Comparison of ENCODE assay signal across 8 mouse cellular contexts in the genomic region with DNA sequence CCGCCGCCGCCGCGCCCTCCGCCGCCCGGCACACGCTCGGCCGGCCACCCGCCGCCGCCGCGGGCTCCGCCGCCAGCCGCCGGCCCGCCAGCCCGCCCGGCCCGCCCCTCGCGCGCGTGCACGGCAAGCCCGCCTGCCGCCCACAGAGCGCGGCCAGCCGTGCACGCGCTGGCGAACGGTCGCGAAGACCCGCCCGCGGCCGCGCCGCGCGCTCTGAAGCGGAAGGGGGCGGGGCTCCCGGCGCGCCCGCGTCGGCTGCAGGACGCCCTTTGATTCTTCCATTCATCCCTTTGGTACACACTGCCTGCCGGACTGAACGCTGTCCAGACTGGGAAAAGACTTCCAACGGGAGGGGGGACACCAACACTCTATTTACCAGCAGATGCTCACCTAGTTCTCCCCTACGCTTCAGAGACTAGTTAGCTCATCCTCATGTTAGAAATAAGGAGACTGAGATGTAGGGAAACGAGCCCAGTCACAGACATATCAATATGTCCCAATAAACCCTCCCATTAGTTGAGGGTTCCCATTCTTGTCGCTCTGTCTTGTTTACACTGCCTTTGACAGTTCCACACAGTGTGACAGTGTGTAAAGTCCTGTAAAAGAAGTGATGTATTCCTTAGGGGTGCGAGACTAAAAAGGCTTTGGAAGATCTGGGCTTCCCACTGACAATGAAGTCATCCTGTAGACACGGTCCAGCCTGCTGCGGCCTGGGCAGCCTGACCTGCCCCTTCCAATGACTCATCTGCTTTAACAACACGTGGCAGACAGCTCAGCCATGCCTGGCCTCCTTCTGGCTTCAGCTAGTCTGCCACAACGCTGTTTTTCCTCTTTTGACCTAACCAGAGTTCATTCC. TPM values are rescaled to one million over a fixed set of nuclear protein-coding genes. Genes with fewer than 3 reads are reported as not detected.
A peak's percentile ranks its signal among the peaks of the same experiment; 100 is the strongest.
DNase-seq lines count a peak whose midpoint lies in the region; ATAC-seq and TF ChIP-seq lines count a peak whose summit lies in the region.

Gene Mast2 (minus strand): TSS at position 58 of the 856 bp plus-strand sequence.

- H3K27ac ChIP-seq in embryonic facial prominence, embryonic 14.5 days (replicated peaks; ENCODE audit: low read depth, low read length), result peak within 1 kb of the TSS; percentile 81
- peak within 1 kb of the TSS; percentile 83 for H3K27ac ChIP-seq in limb, embryonic 14.5 days (replicated peaks; ENCODE audit: low read depth, low read length)
- peak within 1 kb of the TSS; percentile 90 for H3K27ac ChIP-seq in midbrain, postnatal 0 days (ENCODE audit: low read depth, low read length)

- H3K4me2 ChIP-seq in embryonic facial prominence, embryonic 14.5 days (ENCODE audit: low read depth, low read length), result peak within 1 kb of the TSS; percentile 65
- peak within 1 kb of the TSS; percentile 69 for H3K4me2 ChIP-seq in limb, embryonic 14.5 days (replicated peaks; ENCODE audit: low read depth, low read length, severe bottlenecking)
- peak within 1 kb of the TSS; percentile 62 for H3K4me2 ChIP-seq in midbrain, postnatal 0 days (ENCODE audit: low read depth, low read length, poor library complexity, severe bottlenecking)

- no peaks in the 10 kb centered on the region for H3K27me3 ChIP-seq in embryonic facial prominence, embryonic 14.5 days (replicated peaks; ENCODE audit: control insufficient read depth, insufficient read depth, low read length)
- no peaks in the 10 kb centered on the region for H3K27me3 ChIP-seq in limb, embryonic 14.5 days (ENCODE audit: control insufficient read depth, insufficient read depth, low read length)
- H3K27me3 ChIP-seq in midbrain, postnatal 0 days (ENCODE audit: insufficient read depth, low read length), result no peaks in the 10 kb centered on the region

- H3K9ac ChIP-seq in embryonic facial prominence, embryonic 14.5 days (ENCODE audit: low read depth, low read length), result peak within 1 kb of the TSS; percentile 94
- peak within 1 kb of the TSS; percentile 91 for H3K9ac ChIP-seq in limb, embryonic 14.5 days (ENCODE audit: low read depth, low read length, severe bottlenecking)
- peak within 1 kb of the TSS; percentile 92 for H3K9ac ChIP-seq in midbrain, postnatal 0 days (replicated peaks; ENCODE audit: low read length, poor library complexity, severe bottlenecking)

- H3K36me3 ChIP-seq in embryonic facial prominence, embryonic 14.5 days (ENCODE audit: control insufficient read depth, insufficient read depth, low read length), result no peaks in the 10 kb centered on the region
- H3K36me3 ChIP-seq in limb, embryonic 14.5 days (ENCODE audit: control insufficient read depth, insufficient read depth, low read length), result no peaks in the 10 kb centered on the region
- H3K36me3 ChIP-seq in midbrain, postnatal 0 days (ENCODE audit: insufficient read depth, low read length), result no peaks in the 10 kb centered on the region

- 0 out of 2 replicates have a peak, but pooled peaks cover 10% of the 10 kb centered on the region for H3K4me1 ChIP-seq in embryonic facial prominence, embryonic 14.5 days (ENCODE audit: control insufficient read depth, insufficient read depth, low read length)
- peaks cover 10% of the 10 kb centered on the region for H3K4me1 ChIP-seq in limb, embryonic 14.5 days (ENCODE audit: control insufficient read depth, insufficient read depth, low read length)
- H3K4me1 ChIP-seq in midbrain, postnatal 0 days (ENCODE audit: insufficient read depth, low read length), result 0 out of 2 replicates have a peak, but pooled peaks cover 6% of the 10 kb centered on the region

- WGBS in embryonic facial prominence, embryonic 14.5 days, result 5% methylated on average over 17 of the region's 68 CpGs
- WGBS in limb, embryonic 14.5 days, result 4% methylated on average over 44 of the region's 68 CpGs
- WGBS in midbrain, postnatal 0 days, result under 1% methylated on average over 38 of the region's 68 CpGs

- H3K4me3 ChIP-seq in embryonic facial prominence, embryonic 14.5 days (ENCODE audit: low read depth, low read length), result peak within 1 kb of the TSS; percentile 94
- peak within 1 kb of the TSS; percentile 95 for H3K4me3 ChIP-seq in limb, embryonic 14.5 days (replicated peaks; ENCODE audit: low read length)
- H3K4me3 ChIP-seq in midbrain, postnatal 0 days (ENCODE audit: low read depth, low read length), result peak within 1 kb of the TSS; percentile 96

- TF ChIP-seq CTCF in midbrain, postnatal 0 days (IDR thresholded peaks at IDR 0.05), result no peak

- 0 out of 2 replicates have a peak, but pooled peaks cover 4% of the 10 kb centered on the region for H3K9me3 ChIP-seq in embryonic facial prominence, embryonic 14.5 days (ENCODE audit: control insufficient read depth, low read length)
- H3K9me3 ChIP-seq in limb, embryonic 14.5 days (ENCODE audit: control insufficient read depth, low read length), result no peaks in the 10 kb centered on the region
- H3K9me3 ChIP-seq in midbrain, postnatal 0 days (ENCODE audit: low read length), result no peaks in the 10 kb centered on the region

- ATAC-seq in embryonic facial prominence, embryonic 14.5 days (ENCODE audit: low read depth), result peak; percentile 91
- ATAC-seq in limb, embryonic 14.5 days (ENCODE audit: low FRiP score, low read depth), result peak; percentile 93
- peak; percentile 91 for ATAC-seq in midbrain, postnatal 0 days (ENCODE audit: low FRiP score)

- DNase-seq in 3T3-L1 (ENCODE audit: low read depth, low spot score), result peak; percentile 95
- DNase-seq in adrenal gland, postnatal 4 days (ENCODE audit: low spot score in 2 of 2), result peak; percentile 55 to 65
- peak; percentile 93 for DNase-seq in embryonic facial prominence, embryonic 14.5 days (ENCODE audit: low spot score)
- peak; percentile 72 for DNase-seq in heart, adult 8-10 months (ENCODE audit: low spot score)
- DNase-seq in kidney, adult 9 months, result peak; percentile 87
- DNase-seq in limb, embryonic 14.5 days (ENCODE audit: low spot score), result peak; percentile 85
- DNase-seq in midbrain, postnatal 0 days (ENCODE audit: low spot score), result peak; percentile 94
- peak; percentile 68 to 77 for DNase-seq in spleen, postnatal 14 days (ENCODE audit: low spot score in 2 of 2)

- no peak for TF ChIP-seq POLR2A in limb, embryonic 14.5 days (IDR thresholded peaks at IDR 0.05; ENCODE audit: borderline replicate concordance, extremely low read depth, insufficient read depth, insufficient read length)

RNA-seq across cellular contexts. Expression of gene Mast2, which starts in this region (rescaled TPM):
- 10 to 100 TPM; 60.1 to 63.3 TPM for total RNA-seq in adrenal gland, postnatal 4 days (2021)
- polyA plus RNA-seq in embryonic facial prominence, embryonic 14.5 days (2014; fragmentation: Nextera tagmentation; extraction: Ambion mirVana), result 26.2 and 27.0 TPM in 2 replicates
- 100 to 1,000 TPM; 121 to 144 (median 138) TPM for total RNA-seq in heart, adult 8-10 months (2022)
- 54.7 and 83.6 TPM in 2 replicates for polyA plus RNA-seq in limb, embryonic 14.5 days (2012; rRNA removed)
- 24.1 and 31.2 TPM in 2 replicates for polyA plus RNA-seq in limb, embryonic 14.5 days (2014; fragmentation: Nextera tagmentation; extraction: Ambion mirVana)
- 95.8 and 97.4 TPM in 2 replicates for total RNA-seq in midbrain, postnatal 0 days (2014; rRNA removed)
- polyA plus RNA-seq in midbrain, postnatal 0 days (2015; fragmentation: Nextera tagmentation; extraction: Ambion mirVana), result 27.1 and 30.3 TPM in 2 replicates

Comparison
In these comparisons a context has a peak if more than half of its experiments do, and no peak if none do; other contexts are left out.
1. Peak in every context shown above with its lines: DNase-seq, ATAC-seq, H3K4me3 ChIP-seq and H3K27ac ChIP-seq.